Mouse (Mus musculus): Measurements from ENCODE around the gene Abcd1.
"Not testable (repeated sequence)": the region's sequence is repeated elsewhere in the genome, so short reads cannot be mapped to it uniquely, and the experiment has no call there.

Gene Abcd1

DNA sequence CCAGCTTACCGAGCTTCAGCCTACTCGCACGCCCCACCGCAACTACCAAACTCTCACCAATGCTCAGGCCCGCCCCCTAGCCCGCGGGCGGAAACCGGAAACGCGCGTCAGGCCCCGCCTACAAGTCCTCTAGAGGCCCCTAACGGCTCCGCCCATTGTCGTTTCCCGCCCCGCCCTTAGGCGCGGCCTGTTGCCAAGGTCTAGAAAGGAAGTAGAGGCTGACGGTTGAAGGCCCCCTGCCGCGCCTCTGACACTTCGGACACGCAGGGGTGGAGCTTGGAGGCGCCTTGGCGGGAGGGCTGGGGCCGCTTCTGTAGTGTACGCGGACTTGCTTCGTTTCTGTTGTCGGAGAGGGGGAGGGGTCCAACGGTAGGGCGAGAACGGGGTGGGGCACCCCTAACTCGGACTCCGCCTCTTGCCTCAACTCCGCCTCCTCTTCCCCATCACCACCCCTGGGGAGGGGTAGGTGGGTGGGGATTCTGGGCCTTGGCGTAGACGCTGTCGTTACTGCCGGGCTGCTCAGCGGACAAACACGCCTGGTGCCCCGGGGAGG is at the start of gene Abcd1, which contains the start of gene Bcap31:
Gene Abcd1, plus strand, starts transcription at position 489 of the 553 bp plus-strand sequence.
Gene Bcap31, minus strand, starts transcription at position 67 of the 553 bp plus-strand sequence.
- peak; percentile 84 for DNase-seq

DNA sequence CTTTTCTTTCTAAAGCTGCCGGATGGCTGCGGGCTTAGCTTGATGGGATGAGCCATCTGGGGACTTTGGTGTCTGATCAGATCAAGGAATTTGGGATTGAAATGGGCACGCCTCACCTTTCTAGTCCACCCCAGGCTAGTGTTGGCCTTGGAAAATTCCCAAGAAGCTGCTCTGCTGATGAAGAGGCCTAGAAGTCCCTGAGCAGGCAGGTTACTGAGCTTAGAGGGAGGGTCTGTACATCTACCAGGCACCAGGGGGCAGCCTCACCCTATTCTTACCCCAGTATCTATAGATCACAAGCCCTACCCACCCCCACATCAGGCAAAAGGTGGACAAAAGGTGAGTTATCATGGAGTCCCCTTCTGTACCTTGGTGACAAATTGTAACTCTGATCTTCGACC is 44.4 kb upstream of the Abcd1 start:
- peak; percentile 51 for DNase-seq

DNA sequence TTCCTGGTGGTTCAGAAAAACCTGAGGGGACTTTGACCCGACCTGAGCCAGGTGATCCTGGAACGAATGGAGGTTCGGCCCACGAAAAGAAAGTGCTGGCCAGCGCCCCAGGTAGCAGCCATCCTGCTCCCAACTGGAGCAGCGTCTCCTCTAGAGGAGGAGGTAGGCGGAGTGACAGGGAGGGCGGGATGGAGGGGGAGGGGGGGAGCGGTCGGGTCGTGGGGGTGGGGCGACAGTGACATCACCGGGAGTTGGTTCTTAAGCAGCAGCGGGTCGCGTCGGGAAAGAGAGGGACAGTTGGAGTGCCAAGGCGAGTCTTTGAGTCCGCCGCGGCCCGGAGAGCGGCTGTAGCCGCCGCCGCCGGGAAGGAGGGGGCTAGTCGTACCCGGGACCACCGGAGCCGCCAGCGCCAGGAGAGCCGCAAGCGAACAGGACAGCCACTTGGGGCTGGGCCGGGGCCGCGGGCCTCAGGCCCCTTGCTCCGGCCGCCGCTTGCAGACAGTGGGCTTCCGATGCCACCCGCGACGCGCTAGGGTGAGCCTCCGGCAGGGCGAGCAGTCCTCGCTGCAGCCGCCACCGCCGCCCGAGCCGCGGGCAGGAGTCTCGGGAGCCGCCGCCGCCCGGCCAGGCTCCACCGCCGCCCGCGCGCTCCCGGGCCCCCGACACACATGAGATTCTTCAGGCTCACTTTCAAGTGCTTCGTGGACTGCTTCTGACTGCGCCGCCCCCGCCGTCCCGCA is 43.3 kb upstream of the Abcd1 start, which contains the start of gene Slc6a8:
Gene Slc6a8, plus strand, starts transcription at position 272 of the 740 bp plus-strand sequence.
- peak; percentile 67 for DNase-seq

DNA sequence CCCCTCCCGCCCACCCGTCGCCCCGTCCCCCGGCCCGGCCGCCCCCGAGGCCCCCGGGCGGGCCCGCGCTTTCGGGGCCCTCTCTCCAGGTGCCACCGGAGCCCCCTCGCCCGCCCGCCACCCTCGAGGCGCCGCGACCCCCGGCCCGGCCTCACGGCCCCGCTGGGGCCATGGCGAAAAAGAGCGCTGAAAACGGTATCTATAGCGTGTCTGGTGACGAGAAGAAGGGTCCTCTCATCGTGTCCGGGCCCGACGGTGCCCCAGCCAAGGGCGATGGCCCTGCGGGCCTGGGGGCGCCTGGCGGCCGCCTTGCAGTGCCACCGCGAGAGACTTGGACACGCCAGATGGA is 42.8 kb upstream of the Abcd1 start:
- DNase-seq = no peak

DNA sequence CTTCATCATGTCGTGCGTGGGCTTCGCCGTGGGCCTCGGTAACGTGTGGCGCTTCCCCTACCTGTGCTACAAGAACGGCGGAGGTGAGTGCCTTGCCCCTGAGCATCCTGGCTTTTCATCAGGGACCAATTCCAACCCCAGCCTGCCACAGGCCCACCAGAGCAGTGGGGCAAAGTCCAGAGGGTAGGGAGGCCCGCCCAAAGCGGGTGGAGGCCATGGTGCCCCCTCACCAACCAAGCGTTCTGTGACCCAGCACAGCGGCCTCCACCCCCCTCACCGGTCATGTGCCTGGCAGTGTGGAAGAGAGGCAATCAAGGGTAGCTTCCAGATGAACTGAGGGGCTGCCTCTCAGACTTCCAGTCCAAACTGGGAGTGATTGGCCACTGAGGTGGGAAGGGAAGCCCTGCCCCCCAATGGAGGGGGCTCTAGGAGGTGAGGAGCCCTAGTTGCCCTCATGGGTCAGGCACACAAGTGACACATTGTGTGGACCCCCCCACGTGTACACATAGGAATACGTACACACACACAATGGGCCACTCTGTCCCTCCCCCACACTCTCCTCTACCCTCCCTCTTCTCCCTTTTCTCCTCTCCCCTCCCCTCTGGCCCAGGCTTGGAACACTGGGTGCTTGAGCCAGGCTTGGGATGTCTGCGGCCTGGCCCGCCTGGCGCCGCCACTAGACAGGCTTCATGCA is 42.3 kb upstream of the Abcd1 start:
- no peak for DNase-seq

DNA sequence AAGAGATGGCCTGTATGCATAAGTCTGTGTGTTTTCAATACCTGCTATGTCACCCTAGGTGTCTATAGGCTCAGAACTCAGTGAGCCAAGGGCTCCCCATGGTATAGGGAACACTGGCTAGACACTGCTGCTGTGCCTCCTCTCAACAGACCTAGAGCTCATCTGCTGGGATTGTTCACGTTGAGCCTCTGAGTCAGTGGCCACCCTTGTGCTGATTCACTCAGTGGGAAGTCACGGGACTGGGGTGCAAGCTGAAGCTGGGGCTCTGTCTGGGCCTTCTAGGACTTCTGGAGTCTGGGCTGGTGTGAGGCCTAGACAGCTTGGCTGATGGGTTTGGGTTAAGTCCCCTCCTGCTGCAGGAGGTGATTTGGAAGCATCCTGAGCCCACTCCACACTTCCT is 41.2 kb upstream of the Abcd1 start:
- DNase-seq = no peak

DNA sequence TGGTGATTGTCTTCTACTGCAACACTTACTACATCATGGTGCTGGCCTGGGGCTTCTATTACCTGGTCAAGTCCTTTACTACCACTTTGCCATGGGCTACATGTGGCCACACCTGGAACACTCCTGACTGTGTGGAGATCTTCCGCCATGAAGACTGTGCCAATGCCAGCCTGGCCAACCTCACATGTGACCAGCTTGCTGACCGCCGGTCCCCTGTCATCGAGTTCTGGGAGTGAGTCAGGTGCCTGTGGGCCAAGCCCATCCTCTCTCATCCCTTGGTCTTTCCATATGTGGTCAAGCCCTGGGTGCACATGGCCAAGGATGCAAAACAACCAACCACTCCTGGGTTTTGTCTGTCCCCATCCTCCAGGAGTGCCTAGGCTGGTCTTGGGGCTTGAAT is 39.7 kb upstream of the Abcd1 start:
- no peak for DNase-seq

DNA sequence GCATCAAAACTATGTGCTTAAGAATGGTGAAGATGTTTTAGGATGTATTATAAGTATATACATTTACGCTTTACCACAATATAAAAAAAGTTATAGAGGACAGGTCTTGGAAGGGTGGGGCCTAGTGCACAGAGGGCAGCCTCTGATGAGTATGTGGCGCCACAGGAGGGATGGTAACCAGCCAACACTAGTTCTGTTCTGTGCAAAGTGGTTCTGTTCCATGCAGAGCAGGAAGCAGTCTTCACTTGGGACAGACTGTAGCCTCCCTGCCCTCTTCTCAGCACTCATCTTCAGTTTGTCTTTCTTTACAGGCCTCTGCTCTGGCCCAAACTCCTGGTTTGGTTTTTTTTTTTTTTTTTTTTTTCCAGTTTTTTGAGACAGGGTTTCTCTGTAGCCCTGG is 32.2 kb upstream of the Abcd1 start:
- no peak for DNase-seq

DNA sequence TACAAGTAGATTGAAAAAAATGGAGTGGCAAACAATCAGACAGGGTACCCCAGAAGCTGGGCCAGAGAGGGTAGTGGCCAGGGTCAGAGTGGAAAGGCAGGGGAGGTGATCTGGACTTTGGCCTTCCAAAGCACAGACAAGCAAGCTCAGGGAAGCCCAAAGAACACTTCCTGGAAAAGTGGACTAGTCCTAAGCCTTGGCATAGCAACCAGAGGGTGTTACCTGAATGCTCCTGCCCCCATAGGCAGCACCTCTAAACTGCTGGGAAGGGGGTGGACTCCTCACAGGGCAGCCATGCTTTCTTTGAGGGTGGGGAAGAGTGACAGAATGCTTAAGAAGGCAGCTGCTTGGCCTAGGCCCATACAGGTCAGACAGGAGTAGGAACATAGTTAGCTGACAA is 31.4 kb upstream of the Abcd1 start:
- no peak for DNase-seq

DNA sequence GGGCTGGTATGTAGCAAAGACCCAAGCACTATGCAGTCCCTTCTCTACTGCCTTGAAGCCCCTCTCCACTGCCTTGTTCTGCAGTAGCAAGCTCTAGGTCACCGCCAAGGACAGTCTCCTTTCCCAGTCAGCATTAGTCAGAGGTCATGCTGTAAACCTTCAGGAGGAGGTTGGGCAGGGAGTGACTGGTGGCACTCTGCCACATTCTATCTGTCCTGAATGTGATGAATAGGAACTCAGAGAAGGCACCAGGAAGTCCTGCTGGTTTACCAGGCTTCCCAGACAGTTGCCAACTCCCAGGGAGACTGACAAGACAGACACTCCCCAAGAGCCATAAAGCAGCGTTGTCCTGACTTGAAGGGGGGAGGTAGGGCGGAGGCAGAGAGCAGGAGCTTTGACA is 30.8 kb upstream of the Abcd1 start:
- DNase-seq = no peak

DNA sequence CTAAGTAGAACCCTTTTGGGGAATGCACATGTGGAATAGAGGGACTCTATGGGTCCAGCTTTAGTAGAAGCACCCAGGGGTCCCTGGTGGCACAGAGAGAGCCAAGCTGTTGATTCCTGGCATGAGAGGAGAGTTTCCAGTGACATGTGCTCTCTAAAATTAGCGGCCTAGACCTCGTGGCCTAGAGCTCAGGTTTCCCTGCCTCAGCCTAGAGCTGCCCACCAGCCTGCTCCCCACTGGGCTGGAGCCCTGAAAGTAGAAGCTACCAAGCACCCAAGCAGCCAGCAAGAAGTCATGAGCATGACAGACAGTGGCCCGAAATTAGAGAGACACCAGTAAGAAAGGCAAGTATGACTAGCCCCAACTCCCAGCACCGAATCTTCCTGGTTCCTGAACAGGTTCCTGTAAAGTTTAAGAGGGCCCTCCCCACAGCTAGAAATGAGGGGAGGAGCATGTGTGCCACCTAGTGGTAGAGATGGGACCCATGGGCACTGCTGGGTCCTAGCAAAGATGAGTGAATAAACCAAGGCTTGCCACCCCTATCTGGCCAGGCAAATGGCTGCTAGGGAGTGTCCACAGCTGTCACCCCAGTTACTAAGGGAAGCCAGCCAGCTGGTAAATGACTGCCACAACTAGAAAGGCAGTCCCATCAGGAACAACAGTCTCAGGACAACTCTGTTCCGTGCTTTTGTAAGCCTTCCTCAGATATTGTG is 25.3 kb upstream of the Abcd1 start:
- DNase-seq = peak; percentile 55

DNA sequence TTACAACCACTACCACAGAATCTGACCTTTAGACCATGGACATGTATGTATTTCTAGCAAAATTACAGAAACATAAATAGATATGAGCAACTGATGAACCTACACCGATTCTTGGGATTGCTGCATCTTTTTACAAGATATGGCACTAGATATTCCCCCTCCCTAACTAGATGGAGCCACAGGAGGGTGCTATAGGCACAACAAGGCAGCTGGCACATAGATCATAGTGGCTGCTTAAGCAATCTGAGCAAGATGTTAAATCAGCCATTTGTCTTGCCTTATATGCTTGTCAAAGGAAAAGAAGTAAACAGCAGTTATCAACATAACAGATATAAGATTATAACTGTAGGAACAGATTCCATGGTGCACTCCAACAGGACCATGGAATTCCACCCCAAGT is 15.9 kb upstream of the Abcd1 start:
- no peak for DNase-seq

DNA sequence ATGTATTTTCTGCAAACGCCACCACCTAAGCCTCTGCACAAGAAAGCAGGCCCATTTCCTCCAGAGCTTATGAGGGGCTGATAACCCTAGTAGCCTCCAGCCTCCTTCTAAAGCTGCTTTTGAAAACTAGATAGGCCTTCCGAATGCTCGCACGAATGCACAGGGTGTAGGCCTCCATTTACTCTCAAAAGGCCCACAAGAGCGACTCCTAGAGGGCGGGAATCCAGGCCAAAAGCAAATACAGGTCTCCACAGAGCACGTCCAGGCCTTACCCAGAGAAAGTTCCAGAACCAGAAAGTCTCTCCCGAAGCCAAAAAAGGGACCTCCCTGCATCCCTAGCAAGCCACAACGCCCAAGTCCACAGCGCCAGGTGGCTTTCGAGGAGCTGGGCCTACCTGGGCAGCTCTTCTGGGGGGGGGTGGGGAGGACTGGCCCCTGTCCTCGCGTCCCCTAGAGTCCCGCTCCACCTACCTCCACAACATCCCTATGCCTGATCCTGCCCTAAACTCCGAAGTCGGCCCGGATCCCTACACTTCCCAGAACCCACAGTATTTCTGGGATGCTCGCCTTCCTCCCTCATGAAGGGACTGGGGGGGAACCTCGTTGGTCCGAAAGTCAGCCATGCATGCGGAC is 805 bp upstream of the Abcd1 start:
- peak; percentile 22 for DNase-seq

DNA sequence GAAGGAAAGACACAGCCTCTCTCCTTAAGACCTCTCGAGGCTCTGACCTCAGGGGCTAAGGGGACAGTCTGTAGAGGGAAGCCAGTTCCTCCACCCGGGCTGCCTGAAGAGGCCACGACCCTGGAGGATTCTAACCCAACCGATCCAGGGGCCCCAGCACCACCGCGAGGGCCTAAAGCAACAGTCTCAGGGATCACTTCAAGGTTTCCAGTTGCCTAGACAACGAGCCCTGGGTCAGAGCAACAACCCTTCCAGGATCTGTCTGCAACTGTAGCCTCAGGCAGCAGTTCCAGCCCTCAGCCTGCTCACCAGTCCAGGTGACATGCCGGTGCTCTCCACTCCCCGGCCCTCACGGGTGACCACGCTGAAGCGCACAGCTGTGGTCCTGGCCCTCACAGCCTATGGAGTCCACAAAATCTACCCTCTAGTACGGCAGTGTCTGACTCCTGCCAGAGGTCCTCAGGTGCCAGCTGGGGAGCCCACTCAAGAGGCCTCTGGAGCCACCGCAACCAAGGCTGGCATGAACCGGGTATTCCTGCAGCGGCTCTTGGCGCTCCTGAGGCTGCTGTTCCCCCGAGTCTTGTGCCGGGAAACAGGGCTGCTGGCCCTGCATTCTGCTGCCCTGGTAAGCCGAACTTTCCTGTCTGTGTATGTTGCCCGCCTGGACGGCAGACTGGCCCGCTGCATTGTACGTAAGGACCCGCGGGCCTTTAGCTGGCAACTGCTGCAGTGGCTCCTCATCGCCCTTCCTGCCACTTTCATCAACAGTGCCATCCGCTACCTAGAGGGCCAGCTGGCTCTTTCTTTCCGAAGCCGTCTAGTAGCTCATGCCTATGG is 530 bp downstream of the Abcd1 start:
- DNase-seq = peak; percentile 28

DNA sequence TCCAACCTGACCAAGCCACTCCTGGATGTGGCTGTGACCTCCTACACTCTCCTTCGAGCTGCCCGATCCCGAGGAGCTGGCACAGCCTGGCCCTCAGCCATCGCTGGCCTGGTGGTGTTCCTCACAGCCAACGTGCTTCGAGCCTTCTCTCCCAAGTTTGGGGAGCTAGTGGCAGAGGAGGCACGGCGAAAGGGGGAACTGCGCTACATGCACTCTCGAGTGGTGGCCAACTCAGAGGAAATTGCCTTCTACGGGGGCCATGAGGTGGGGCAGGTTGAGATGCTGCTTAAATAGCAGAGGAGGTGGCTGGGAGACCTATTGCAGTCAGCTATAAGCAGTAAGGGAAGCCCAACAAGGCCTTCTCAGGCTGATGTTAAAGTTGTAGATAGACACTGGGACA is 1.3 kb downstream of the Abcd1 start:
- DNase-seq = peak; percentile 19

DNA sequence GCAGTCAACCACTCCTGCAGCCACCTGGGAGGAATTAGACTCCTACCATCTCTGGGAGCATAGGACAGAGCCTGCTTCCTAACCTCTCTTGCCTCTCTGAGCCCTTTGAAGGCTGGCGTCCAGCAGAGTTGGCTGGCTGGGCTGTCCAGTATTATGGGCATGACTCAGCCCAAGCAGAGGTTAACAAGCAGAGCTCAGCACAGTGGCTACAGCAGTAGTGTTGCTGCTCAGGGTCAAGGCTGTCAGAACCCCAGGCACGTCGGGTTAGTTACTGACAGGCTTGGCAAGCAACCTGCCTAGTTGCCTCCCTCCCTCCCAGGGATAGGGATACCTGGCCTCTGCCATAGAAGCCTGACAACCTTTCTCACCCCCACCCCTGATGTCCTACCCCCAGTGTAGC is 1.9 kb downstream of the Abcd1 start:
- peak; percentile 10 for DNase-seq

DNA sequence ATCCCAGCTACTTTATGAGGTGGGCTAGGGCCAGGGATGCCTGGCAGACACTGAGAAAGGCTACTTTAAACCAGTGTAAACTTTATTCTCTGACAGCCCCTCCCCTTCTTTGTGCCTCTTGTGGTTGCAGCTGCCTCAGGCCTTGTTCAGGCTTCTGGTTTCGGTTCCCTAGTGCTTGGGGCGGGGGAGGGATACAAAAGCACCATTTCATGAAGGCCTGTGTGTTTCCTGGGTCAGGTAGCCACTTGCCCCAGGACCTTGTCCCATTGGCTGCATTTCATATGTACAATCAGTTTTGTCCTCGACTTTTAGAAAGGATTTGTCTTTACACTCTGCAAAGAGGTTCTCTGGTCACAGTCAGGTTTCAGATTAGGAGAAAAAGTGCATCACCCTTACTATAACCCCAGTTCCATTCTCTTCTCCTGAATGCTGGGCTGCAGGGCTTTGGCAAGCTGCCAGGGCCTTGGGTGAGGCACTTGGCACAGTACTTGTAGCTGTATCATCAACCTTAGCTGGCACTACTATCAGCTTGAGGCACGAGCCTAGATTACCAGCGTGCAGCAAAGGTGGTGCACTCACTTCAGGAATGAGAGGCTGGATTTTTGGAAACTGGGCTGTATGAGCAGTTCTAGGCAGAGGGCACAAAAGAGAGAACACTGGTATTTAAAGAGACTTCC is 2.4 kb downstream of the Abcd1 start:
- DNase-seq = peak; percentile 27

DNA sequence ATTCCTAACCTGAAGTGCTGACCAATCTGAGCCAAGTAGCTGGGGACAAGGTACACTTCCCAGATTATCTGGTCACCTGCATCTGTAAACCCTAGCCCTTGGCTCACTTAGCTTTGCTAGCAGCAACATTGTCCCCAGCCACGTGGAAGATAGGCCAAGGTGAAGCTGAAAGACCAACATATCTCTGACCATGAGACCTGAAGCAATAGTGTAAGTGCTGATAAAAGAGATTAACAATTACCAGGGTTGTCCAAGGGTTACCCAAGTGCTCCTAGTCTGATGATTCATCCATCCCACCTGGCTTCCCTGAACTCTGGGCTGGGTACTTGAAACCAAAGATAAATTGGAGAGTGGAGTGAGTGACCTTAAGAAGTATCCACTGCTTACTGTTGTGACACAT is 14.5 kb downstream of the Abcd1 start:
- DNase-seq = no peak

DNA sequence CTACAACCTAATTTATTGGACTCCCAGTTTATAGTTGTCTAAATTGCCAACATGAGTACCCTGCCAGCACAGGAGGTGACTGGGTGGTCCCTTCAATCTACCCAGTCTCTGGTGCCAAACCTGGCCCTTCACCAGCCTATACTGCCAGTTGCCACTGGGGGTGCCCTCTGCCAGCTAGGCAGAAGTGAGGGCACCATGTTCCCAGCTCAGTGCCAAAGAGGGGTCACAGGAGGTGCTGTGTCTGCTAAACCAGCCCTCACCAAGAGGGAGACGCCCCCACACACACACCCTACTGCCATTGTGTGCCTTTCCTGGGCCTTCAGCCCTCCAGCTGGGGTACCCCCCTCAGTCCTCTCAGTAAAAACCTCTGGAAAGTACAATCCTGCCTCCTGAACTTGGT is 21.8 kb downstream of the Abcd1 start:
- DNase-seq = no peak

DNA sequence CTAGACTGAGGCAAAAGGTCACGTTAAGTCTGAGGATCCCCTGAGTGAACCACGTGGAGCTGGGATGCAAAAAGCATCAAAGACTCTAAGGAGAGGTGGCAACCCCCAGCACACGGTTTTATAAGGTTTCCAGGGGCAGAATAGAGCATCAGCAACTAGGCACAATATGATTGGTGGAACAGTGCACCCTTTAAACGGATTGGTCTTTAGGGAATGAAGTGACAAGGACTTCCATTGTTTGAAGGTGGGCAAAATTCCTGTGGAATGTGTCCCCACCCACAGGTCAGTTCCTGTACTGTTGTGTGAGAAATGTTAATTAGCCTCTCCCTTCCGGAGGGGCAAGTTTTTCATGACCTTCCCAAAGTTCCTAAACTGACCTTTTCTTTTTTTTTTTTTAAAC is 22.8 kb downstream of the Abcd1 start:
- DNase-seq = no peak

DNA sequence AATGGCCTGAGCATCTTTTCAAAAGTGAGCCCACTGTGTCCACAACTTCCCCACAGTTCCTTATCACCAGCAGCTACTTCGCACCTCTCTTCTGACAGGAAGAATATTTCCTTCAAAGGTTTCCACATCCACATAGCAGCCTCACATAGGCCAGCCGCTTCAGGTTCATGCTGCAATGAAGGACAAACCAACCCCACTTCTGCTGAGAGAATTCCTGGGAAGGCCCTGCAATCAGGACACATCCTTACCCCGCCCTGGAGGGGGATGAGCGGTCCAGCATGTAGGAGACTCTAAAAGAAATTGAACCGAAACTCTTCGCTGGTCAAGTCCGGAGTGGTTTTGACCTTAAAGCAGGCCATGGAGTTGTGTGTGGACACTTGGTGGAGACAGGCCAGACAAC is 23.4 kb downstream of the Abcd1 start:
- DNase-seq = not testable (repeated sequence)
